Mouse (Mus musculus): ENCODE data around the gene Mdm1.

GRCm38 (mm10) chr10:118172416-118172815 lies 30.8 kb downstream of the Mdm1 start:
- TF ChIP-seq POLR2A (IDR thresholded peaks at IDR 0.05; ENCODE audit: extremely low read depth, insufficient read depth, low read length): no peak
- no peak for TF ChIP-seq CTCF (IDR thresholded peaks at IDR 0.05; ENCODE audit: low read depth, low read length)
